ENCODE assay signal across 8 mouse cellular contexts in the genomic region with DNA sequence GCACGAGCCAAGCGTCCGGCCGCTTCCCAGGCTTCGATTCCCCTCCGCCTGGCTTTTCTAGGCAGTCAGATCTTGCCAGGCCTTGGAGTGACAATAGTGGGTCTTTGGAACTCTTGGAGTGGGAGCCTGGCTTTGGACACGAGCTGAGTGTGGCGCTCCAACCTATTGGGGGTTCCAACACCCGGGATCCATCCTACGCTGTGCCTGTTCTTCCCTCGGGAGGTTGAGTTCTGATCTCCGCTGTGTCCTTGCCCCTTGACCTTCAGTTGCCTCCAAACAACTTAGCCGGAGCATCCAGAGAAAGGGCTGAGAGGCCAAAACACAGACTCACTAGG. TPM values are rescaled to one million over a fixed set of nuclear protein-coding genes. Genes with fewer than 3 reads are reported as not detected.
A peak's percentile ranks its signal among the peaks of the same experiment; 100 is the strongest.
DNase-seq lines count a peak whose midpoint lies in the region; ATAC-seq and TF ChIP-seq lines count a peak whose summit lies in the region.

No protein-coding gene starts in this region.

- ATAC-seq in heart, embryonic 12.5 days (ENCODE audit: insufficient number of reproducible peaks, low FRiP score): no peak
- no peak for ATAC-seq in hindbrain, embryonic 11.5 days (ENCODE audit: low FRiP score)

- H3K9ac ChIP-seq in heart, embryonic 12.5 days: peak overlapping the region; percentile 76
- H3K9ac ChIP-seq in ES-Bruce4 (ENCODE audit: low read depth, poor library complexity, severe bottlenecking): peak overlapping the region; percentile 84
- no peak overlapping the region; the same call in 1 of the 2 replicates for H3K9ac ChIP-seq in hindbrain, embryonic 11.5 days (ENCODE audit: low read depth, low read length)

- peaks cover 58% of the 10 kb centered on the region for H3K27me3 ChIP-seq in heart, embryonic 12.5 days (replicated peaks)
- peaks cover 10% of the 10 kb centered on the region for H3K27me3 ChIP-seq in ES-Bruce4 (ENCODE audit: control insufficient read depth, insufficient read depth, low read length, poor library complexity, severe bottlenecking)
- H3K27me3 ChIP-seq in hindbrain, embryonic 11.5 days (ENCODE audit: control insufficient read depth, insufficient read depth, low read length): peaks cover 34% of the 10 kb centered on the region
- peaks cover 77% of the 10 kb centered on the region for H3K27me3 ChIP-seq in midbrain, embryonic 10.5 days (ENCODE audit: low read depth, poor library complexity, severe bottlenecking)

- TF ChIP-seq POLR2A in ES-Bruce4 (IDR thresholded peaks at IDR 0.05; ENCODE audit: insufficient read depth, low read length): no peak

- H3K36me3 ChIP-seq in heart, embryonic 12.5 days: no peaks in the 10 kb centered on the region
- no peaks in the 10 kb centered on the region for H3K36me3 ChIP-seq in ES-Bruce4 (ENCODE audit: control insufficient read depth, insufficient read depth, low read length, poor library complexity, severe bottlenecking)
- H3K36me3 ChIP-seq in hindbrain, embryonic 11.5 days (ENCODE audit: control insufficient read depth, insufficient read depth, low read length): no peaks in the 10 kb centered on the region
- no peaks in the 10 kb centered on the region for H3K36me3 ChIP-seq in midbrain, embryonic 10.5 days

- TF ChIP-seq EP300 in ES-Bruce4 (IDR thresholded peaks at IDR 0.05; ENCODE audit: insufficient read depth, low read depth, low read length): no peak

- DNase-seq in heart, postnatal 25 days (ENCODE audit: low spot score): no peak
- no peak for DNase-seq in hindbrain, embryonic 11.5 days (ENCODE audit: low spot score)
- DNase-seq in midbrain, embryonic 10.5 days (ENCODE audit: low spot score): no peak
- DNase-seq in ovary, adult 18-20 months (ENCODE audit: low spot score): no peak
- DNase-seq in right cerebral cortex, postnatal 14 days: no peak
- no peak for DNase-seq in thymus, postnatal 4 days

- peak overlapping the region; percentile 92 for H3K4me2 ChIP-seq in heart, embryonic 12.5 days
- H3K4me2 ChIP-seq in hindbrain, embryonic 11.5 days (replicated peaks; ENCODE audit: low read depth, low read length): peak overlapping the region; percentile 90

- H3K9me3 ChIP-seq in heart, embryonic 12.5 days (replicated peaks): 0 out of 2 replicates have a peak, but pooled peaks cover 5% of the 10 kb centered on the region
- no peaks in the 10 kb centered on the region for H3K9me3 ChIP-seq in ES-Bruce4 (replicated peaks; ENCODE audit: control insufficient read depth, insufficient read depth, low read length, poor library complexity, severe bottlenecking)
- H3K9me3 ChIP-seq in hindbrain, embryonic 11.5 days (ENCODE audit: control insufficient read depth, low read length): no peaks in the 10 kb centered on the region
- peaks cover 8% of the 10 kb centered on the region; the same call in 1 of the 2 replicates for H3K9me3 ChIP-seq in midbrain, embryonic 10.5 days (replicated peaks)

- 24% methylated on average over 13 of the region's 13 CpGs for WGBS in heart, embryonic 12.5 days
- WGBS in hindbrain, embryonic 11.5 days: 16% methylated on average over 13 of the region's 13 CpGs
- WGBS in midbrain, embryonic 10.5 days: 20% methylated on average over 12 of the region's 13 CpGs

- peaks cover 26% of the 10 kb centered on the region for H3K4me1 ChIP-seq in heart, embryonic 12.5 days (replicated peaks)
- no peaks in the 10 kb centered on the region for H3K4me1 ChIP-seq in ES-Bruce4 (ENCODE audit: control insufficient read depth, insufficient read depth, low read length)
- H3K4me1 ChIP-seq in hindbrain, embryonic 11.5 days (replicated peaks; ENCODE audit: control insufficient read depth, insufficient read depth, low read length): peaks cover 17% of the 10 kb centered on the region
- peaks cover 32% of the 10 kb centered on the region for H3K4me1 ChIP-seq in midbrain, embryonic 10.5 days

- H3K27ac ChIP-seq in heart, embryonic 12.5 days (ENCODE audit: poor library complexity, severe bottlenecking): no peak overlapping the region
- H3K27ac ChIP-seq in ES-Bruce4 (ENCODE audit: insufficient read depth, low read length): no peak overlapping the region
- no peak overlapping the region for H3K27ac ChIP-seq in hindbrain, embryonic 11.5 days (ENCODE audit: low read depth, low read length)
- peak overlapping the region; percentile 67; the same call in 1 of the 2 replicates for H3K27ac ChIP-seq in midbrain, embryonic 10.5 days (replicated peaks)

- intact Hi-C loops in heart, postnatal 25 days (cut with DNase I): no loop called here

- H3K4me3 ChIP-seq in heart, embryonic 12.5 days: peak overlapping the region; percentile 63
- H3K4me3 ChIP-seq in ES-Bruce4 (ENCODE audit: low read depth, low read length): peak overlapping the region; percentile 53
- peak overlapping the region; percentile 52 for H3K4me3 ChIP-seq in hindbrain, embryonic 11.5 days (ENCODE audit: low read depth, low read length)
- H3K4me3 ChIP-seq in midbrain, embryonic 10.5 days: peak overlapping the region; percentile 63

- no peak for TF ChIP-seq CTCF in ES-Bruce4 (IDR thresholded peaks at IDR 0.05; ENCODE audit: low read depth, low read length)

RNA-seq across cellular contexts. Expression of a gene that starts 0.4 kb away (rescaled TPM):
- polyA plus RNA-seq in heart, embryonic 12.5 days (2016; fragmentation: Nextera tagmentation; extraction: Ambion mirVana): 10.1 and 10.6 TPM in 2 replicates
- 10 to 100 TPM; 26.7 to 28.3 TPM for total RNA-seq in heart, postnatal 25 days (2021)
- polyA plus RNA-seq in ES-Bruce4 (2011; ENCODE audit: insufficient read depth, insufficient read length, low read depth, missing spikeins): 4.3 and 5.1 TPM in 2 replicates
- 17.2 and 19.6 TPM in 2 replicates for polyA plus RNA-seq in hindbrain, embryonic 11.5 days (2014; fragmentation: Nextera tagmentation; extraction: Ambion mirVana)
- polyA plus RNA-seq in midbrain, embryonic 10.5 days (2016; fragmentation: Nextera tagmentation; extraction: Ambion mirVana): 8.7 and 14.8 TPM in 2 replicates

RNA-seq across cellular contexts. Expression of a gene that starts 17.8 kb away (rescaled TPM):
- polyA plus RNA-seq in heart, embryonic 12.5 days (2016; fragmentation: Nextera tagmentation; extraction: Ambion mirVana): not detected in 2 replicates
- not detected for total RNA-seq in heart, postnatal 25 days (2021)
- not detected in 2 replicates for polyA plus RNA-seq in ES-Bruce4 (2011; ENCODE audit: insufficient read depth, insufficient read length, low read depth, missing spikeins)
- not detected in 2 replicates for polyA plus RNA-seq in hindbrain, embryonic 11.5 days (2014; fragmentation: Nextera tagmentation; extraction: Ambion mirVana)
- polyA plus RNA-seq in midbrain, embryonic 10.5 days (2016; fragmentation: Nextera tagmentation; extraction: Ambion mirVana): not detected in 2 replicates

RNA-seq across cellular contexts. Expression of a gene that starts 37.8 kb away (rescaled TPM):
- 682 and 719 TPM in 2 replicates for polyA plus RNA-seq in heart, embryonic 12.5 days (2016; fragmentation: Nextera tagmentation; extraction: Ambion mirVana)
- 100 to 1,000 TPM; 782 to 827 TPM for total RNA-seq in heart, postnatal 25 days (2021)
- 137 and 154 TPM in 2 replicates for polyA plus RNA-seq in ES-Bruce4 (2011; ENCODE audit: insufficient read depth, insufficient read length, low read depth, missing spikeins)
- 399 TPM in 2 replicates for polyA plus RNA-seq in hindbrain, embryonic 11.5 days (2014; fragmentation: Nextera tagmentation; extraction: Ambion mirVana)
- 359 and 362 TPM in 2 replicates for polyA plus RNA-seq in midbrain, embryonic 10.5 days (2016; fragmentation: Nextera tagmentation; extraction: Ambion mirVana)
